Mouse (Mus musculus) brain, embryonic 18.5 days (tissue): ENCODE data around the gene Prr7.

Experiments used
- DNase-seq: peaks from one replicate; pipeline ENCODE4 v3.0.0-alpha.2; 2012; ENCODE audit warnings: low read depth, low spot score

Gene Prr7

DNA sequence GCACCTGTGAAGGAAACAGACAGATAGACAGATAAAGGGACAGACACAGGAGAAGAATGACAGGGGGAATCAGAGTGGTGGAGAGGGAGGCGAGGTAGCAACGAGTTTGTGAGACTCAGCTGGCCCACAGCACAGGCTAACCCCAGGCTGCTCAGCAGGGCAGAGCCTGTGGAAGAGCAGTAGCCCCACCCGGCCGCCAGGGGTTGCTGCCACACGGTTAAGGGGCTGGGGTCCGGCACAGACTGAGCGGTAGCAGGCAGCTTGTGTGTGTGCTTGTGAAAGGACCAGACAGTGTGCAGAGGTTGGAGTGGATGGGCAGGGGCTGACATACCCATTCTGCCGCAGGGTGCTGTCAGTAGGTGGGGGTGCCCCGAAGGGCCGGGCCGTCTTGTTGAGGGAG is 43.8 kb downstream of the Prr7 start:
- DNase-seq = no peak

DNA sequence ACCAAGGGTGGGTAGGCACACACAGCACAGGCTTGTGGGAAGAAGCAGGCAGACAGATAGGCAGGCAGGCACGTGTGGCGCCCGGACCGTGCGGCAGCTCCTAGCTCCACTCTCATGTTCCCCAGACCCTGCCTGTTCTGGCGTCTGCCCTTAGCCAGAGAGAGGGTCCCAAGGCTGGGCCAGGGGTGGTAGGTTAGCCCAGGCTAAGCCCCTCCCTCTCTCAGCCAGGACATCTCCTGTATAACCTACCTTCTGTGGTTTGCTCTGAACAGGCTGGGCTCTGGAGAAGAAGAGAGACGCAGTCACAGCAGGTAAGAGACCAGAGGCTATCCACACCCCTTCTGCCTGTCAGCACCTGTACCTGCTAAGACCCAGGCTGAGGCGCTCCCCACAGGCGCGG is 44.5 kb downstream of the Prr7 start:
- no peak for DNase-seq

- no peak for DNase-seq
These were observed 46.2 kb downstream of the Prr7 start for GRCm38 (mm10) chr13:55510332-55510667.

DNA sequence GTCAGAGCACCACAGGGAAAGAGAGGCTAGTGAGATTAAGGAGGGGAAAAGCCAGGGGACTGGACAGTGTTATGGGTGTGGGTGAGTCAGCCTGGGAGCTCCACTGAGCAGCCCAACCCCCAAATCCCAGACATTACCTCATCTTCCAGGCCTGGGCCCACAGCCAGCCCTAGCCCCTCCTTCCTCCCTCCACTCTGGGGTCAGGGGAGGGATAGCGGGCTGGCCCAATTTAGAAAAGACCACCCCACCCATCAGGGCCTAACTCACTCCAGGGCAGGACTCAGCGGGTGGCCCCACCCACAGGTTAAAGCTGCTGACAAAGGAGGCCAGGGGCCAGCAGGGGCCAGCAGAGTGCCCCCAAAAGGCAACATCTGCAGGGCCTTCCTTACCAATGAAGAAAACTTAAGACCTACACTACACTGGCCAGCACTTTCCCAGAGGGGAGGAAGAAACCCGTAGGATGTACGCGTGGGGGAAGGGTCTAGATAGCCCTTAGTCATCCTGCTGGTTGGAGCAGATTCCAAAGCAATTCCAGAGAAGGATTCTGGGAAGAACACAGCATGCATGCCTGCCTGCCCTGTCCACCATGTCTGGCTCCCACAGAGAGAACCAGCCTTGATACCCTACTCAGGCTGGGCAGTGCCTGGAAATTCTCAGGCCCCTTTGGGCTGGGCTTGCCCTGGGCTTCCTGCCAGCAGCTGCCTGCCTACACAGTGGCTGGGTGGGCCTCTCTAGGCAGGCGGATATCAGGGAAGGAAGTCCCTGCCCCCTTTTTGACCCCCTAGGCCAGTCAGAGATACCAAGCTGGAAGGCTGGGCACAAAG is 46.8 kb downstream of the Prr7 start:
- DNase-seq = no peak

DNA sequence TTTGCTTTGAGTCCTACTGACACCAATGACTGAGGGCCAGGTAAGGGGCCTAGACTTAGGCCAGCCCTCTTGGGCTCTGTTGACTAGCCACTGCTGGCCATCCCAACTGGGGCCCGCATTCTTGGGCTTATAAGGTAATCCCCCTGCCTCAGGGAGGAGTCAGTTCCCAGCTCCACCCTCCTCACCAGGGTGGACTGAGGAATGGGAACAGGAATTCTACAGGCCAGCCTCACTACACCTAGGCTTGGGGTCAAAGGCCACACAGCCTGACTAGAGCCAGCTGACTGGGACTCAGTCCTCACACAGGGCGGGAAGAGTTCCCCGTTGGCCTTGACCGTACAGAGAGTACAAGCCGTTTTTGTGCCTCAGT is 47.4 kb downstream of the Prr7 start:
- DNase-seq = no peak

GRCm38 (mm10) chr13:55512379-55513031 is 48.4 kb downstream of the Prr7 start:
- DNase-seq = no peak

GRCm38 (mm10) chr13:55513111-55513748 is 49.2 kb downstream of the Prr7 start, which contains the start of gene Pdlim7:
TSS of gene Pdlim7 (minus strand) at chr13:55513676.
- DNase-seq = peak; percentile 54

- DNase-seq = no peak
These were observed 49.8 kb downstream of the Prr7 start for GRCm38 (mm10) chr13:55513828-55514227.

- peak; percentile 63 for DNase-seq
These were observed 52.9 kb downstream of the Prr7 start for GRCm38 (mm10) chr13:55516955-55517354.

- no peak for DNase-seq
These were observed 55.5 kb downstream of the Prr7 start for GRCm38 (mm10) chr13:55519606-55520005.

DNA sequence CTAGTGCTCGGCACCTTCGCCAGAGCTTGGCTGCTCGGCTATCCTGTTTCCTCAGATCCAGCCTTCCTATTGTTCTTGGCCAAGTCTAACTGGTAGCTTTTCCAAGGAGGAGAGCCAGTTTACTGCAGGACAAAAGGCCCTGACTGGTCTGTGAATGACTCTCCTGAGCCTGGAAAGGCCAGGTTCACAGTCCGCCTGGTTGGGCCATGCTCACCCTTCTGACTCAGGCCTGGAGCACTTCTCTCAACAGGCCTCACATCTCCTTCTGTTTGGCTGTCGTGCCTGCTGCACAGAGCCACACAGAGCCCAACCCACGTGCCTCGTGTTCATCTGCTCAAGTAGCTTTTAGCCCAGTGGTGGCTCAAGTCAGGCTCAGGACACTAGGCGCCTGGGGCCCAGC is 58.7 kb downstream of the Prr7 start:
- DNase-seq = no peak
